Comparison of ENCODE assay signal across 12 mouse cellular contexts in genomic region chr9:104194528-104194927, GRCm38 (mm10).
"Had no signal": no experiment of that assay in that cellular context is flagged by ENCODE, and none has a peak within 500 bp of the region (broad histone marks: within the 10 kb centered on the region; RNA-seq: fewer than 3 reads in every experiment).

No protein-coding gene starts in this region.

- H3K4me1 ChIP-seq: limb, embryonic 10.5 days; liver, embryonic 15.5 days; midbrain, embryonic 13.5 days; stomach, embryonic 15.5 days had no signal

- H3K27me3 ChIP-seq: liver, embryonic 15.5 days; midbrain, embryonic 13.5 days; stomach, embryonic 15.5 days had no signal

- H3K9me3 ChIP-seq: limb, embryonic 10.5 days; liver, embryonic 15.5 days; midbrain, embryonic 13.5 days; stomach, embryonic 15.5 days had no signal

- H3K4me2 ChIP-seq: liver, embryonic 11.5 days; liver, embryonic 15.5 days; midbrain, embryonic 13.5 days; stomach, embryonic 15.5 days had no signal

- H3K9ac ChIP-seq: liver, embryonic 15.5 days; midbrain, embryonic 13.5 days; stomach, embryonic 15.5 days had no signal

- DNase-seq: kidney, postnatal 10 days; lung, adult 2 months; lung, postnatal 36 days; right cerebral cortex, postnatal 14 days; thymus, postnatal 4 days had no signal

- H3K4me3 ChIP-seq: left cerebral cortex, adult 2 months; limb, embryonic 10.5 days; liver, embryonic 15.5 days; midbrain, embryonic 13.5 days; stomach, embryonic 15.5 days had no signal

- ATAC-seq: lung, postnatal 0 days; midbrain, embryonic 13.5 days had no signal

- H3K27ac ChIP-seq: left cerebral cortex, adult 2 months; limb, embryonic 10.5 days; liver, embryonic 15.5 days; midbrain, embryonic 13.5 days; stomach, embryonic 15.5 days had no signal
